Mouse (Mus musculus): ENCODE data around the gene Gm20830.
"Not testable (repeated sequence)": the region's sequence is repeated elsewhere in the genome, so short reads cannot be mapped to it uniquely, and the experiment has no call there.

Gene Gm20830

DNA sequence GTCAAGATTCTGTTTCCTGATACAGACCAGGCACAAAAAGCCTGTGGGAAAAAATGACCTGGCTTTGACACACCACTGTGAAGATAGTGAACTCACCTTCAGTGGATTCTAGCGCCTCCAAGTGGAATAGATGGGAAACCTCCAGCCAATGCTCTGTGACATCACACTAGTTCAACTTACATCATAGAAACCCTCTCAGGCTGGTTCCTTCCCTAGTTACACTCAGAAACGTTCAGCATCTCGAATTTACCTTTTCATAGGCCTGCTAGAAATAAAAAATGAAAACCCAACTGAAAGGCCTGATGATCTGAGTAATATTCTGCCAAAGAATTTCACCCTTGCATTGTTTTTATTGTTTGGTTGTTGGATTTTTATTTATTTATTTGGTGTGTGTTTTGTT lies at the start of gene Gm20830:
Gene Gm20830 (minus strand): TSS at position 101 of the 400 bp plus-strand sequence.
- not testable (repeated sequence) for DNase-seq (ENCODE audit: low read depth, low spot score)
